Mouse (Mus musculus): ENCODE measurements around the gene Gsc2.

DNA sequence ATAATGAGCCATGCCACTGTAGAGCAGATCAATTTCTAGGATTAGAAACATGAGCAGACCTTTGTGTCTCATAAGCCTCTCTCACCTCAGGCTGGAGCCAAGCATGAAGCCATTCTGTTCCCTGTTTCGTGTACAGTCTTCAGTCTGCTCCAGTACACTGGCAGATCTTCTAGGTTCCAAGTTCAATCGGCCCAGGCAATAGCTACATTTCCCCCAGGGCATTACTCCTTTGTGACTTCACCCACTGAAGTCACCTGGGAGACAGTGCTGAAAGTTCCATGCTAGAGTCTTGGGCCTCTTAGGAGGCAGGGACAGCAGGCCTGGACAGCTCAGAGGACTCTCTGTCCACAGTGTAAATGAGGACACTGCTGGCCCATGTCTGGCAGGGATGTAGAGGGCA, 20.9 kb downstream of the Gsc2 start, which contains the start of gene Tssk1:
- TF ChIP-seq POLR2A (IDR thresholded peaks at IDR 0.05; ENCODE audit: low read depth, low read length) (no peak), CTCF (IDR thresholded peaks at IDR 0.05; ENCODE audit: borderline replicate concordance, insufficient read depth, low read length) (no peak)
